Mouse (Mus musculus) ES-Bruce4 (cell line): Measurements from ENCODE around the gene Pmel.

Experiments used
- CTCF ChIP-seq: IDR thresholded peaks from one replicate; pipeline ENCODE4 v1.8.1; 2011; ENCODE audit warnings: low read depth, low read length
- EP300 ChIP-seq: IDR thresholded peaks from 2 replicates; pipeline ENCODE4 v1.6.1; 2011; ENCODE audit warnings: low read depth, low read length; ENCODE audit not compliant: insufficient read depth

- TF ChIP-seq CTCF: no peak
- no peak for TF ChIP-seq EP300
These were observed 38.2 kb upstream of the Pmel start for GRCm38 (mm10) chr10:128665806-128666205.
